Mouse (Mus musculus) urinary bladder, postnatal 36 days (tissue): ENCODE measurements around the gene Tbx19.
A peak's percentile ranks its signal among the peaks of the same experiment; 100 is the strongest.

Experiments
- DNase-seq, 2 experiments: peaks; one replicate each; pipeline ENCODE4 v3.0.0; 2022; ENCODE audit warnings: low spot score in 2 of 2, mixed read lengths in 1 of 2

The Tbx19 gene

GRCm38 (mm10) chr1:165160723-165161405 is at the start of gene Tbx19:
TSS of gene Tbx19 (minus strand) at chr1:165160773.
- no peak for DNase-seq

- DNase-seq, result no peak
These were observed 45.0 kb upstream of the Tbx19 start for GRCm38 (mm10) chr1:165205591-165205990.

- no peak for DNase-seq
These were observed 43.0 kb upstream of the Tbx19 start for GRCm38 (mm10) chr1:165203488-165204035.

- no peak for DNase-seq
These were observed 41.0 kb upstream of the Tbx19 start for GRCm38 (mm10) chr1:165201445-165202012.

- DNase-seq, result no peak
These were observed 40.2 kb upstream of the Tbx19 start for GRCm38 (mm10) chr1:165200748-165201147.

GRCm38 (mm10) chr1:165199639-165200038 is 39.1 kb upstream of the Tbx19 start:
- no peak for DNase-seq

- no peak for DNase-seq
These were observed 38.4 kb upstream of the Tbx19 start for GRCm38 (mm10) chr1:165198951-165199350.

- DNase-seq, result no peak
These were observed 37.3 kb upstream of the Tbx19 start for GRCm38 (mm10) chr1:165197875-165198274.

GRCm38 (mm10) chr1:165195396-165195960 is 34.9 kb upstream of the Tbx19 start:
- no peak for DNase-seq

GRCm38 (mm10) chr1:165194662-165195013 is 34.1 kb upstream of the Tbx19 start:
- DNase-seq, result no peak

- peak; percentile 88 to 93 for DNase-seq
These were observed 33.5 kb upstream of the Tbx19 start, which contains the start of gene Sft2d2 for GRCm38 (mm10) chr1:165193880-165194661. TSS of gene Sft2d2 (minus strand) at chr1:165194438.

- DNase-seq, result no peak
These were observed 32.9 kb upstream of the Tbx19 start for GRCm38 (mm10) chr1:165193426-165193825.

- no peak for DNase-seq
These were observed 32.2 kb upstream of the Tbx19 start for GRCm38 (mm10) chr1:165192714-165193264.

GRCm38 (mm10) chr1:165192102-165192501 is 31.5 kb upstream of the Tbx19 start:
- no peak for DNase-seq

GRCm38 (mm10) chr1:165191611-165192010 is 31.0 kb upstream of the Tbx19 start:
- no peak for DNase-seq

GRCm38 (mm10) chr1:165190571-165191273 is 30.1 kb upstream of the Tbx19 start:
- DNase-seq, result no peak

- no peak for DNase-seq
These were observed 29.5 kb upstream of the Tbx19 start for GRCm38 (mm10) chr1:165190068-165190467.

- DNase-seq, result no peak
These were observed 28.4 kb upstream of the Tbx19 start for GRCm38 (mm10) chr1:165188806-165189580.

GRCm38 (mm10) chr1:165187357-165187756 is 26.8 kb upstream of the Tbx19 start:
- DNase-seq, result no peak

GRCm38 (mm10) chr1:165186491-165186890 is 25.9 kb upstream of the Tbx19 start:
- no peak for DNase-seq
